Mouse (Mus musculus): ENCODE data around the gene Nap1l1. TPM values are rescaled to one million over a fixed set of nuclear protein-coding genes. Genes with fewer than 3 reads are reported as not detected.
"Not testable (repeated sequence)": the region's sequence is repeated elsewhere in the genome, so short reads cannot be mapped to it uniquely, and the experiment has no call there.

Gene Nap1l1
- polyA plus RNA-seq, 1 experiment from 2014 or later: 162 TPM

- Histone ChIP-seq H3K36me3 (peaks cover 25% of the 10 kb centered on the region), H3K4me2 (no peak overlapping the region), H3K9ac (replicated peaks) (no peak overlapping the region), H3K9me3 (replicated peaks) (no peaks in the 10 kb centered on the region), H3K4me1 (peaks cover 10% of the 10 kb centered on the region; the same call in 1 of the 2 replicates), H3K27me3 (replicated peaks) (no peaks in the 10 kb centered on the region), H3K27ac (replicated peaks) (no peak overlapping the region), H3K4me3 (replicated peaks) (no peak overlapping the region)
- 88% methylated on average over 5 of the region's 5 CpGs for WGBS
- no peak for ATAC-seq (ENCODE audit: low FRiP score)
Observed at GRCm38 (mm10) chr10:111484079-111484478, 11.1 kb downstream of the Nap1l1 start.

GRCm38 (mm10) chr10:111488793-111489192 is 15.8 kb downstream of the Nap1l1 start:
- no peaks in the 10 kb centered on the region for H3K27me3 ChIP-seq (replicated peaks)
- no peak overlapping the region for H3K4me3 ChIP-seq (replicated peaks)
- no peaks in the 10 kb centered on the region for H3K9me3 ChIP-seq (replicated peaks)
- no peak overlapping the region for H3K9ac ChIP-seq (replicated peaks)
- H3K27ac ChIP-seq (replicated peaks): no peak overlapping the region
- H3K4me1 ChIP-seq: no peaks in the 10 kb centered on the region
- H3K4me2 ChIP-seq: no peak overlapping the region
- H3K36me3 ChIP-seq: peaks cover 51% of the 10 kb centered on the region
- WGBS: 78% methylated on average over 2 of the region's 2 CpGs
- ATAC-seq (ENCODE audit: low FRiP score): no peak

DNA sequence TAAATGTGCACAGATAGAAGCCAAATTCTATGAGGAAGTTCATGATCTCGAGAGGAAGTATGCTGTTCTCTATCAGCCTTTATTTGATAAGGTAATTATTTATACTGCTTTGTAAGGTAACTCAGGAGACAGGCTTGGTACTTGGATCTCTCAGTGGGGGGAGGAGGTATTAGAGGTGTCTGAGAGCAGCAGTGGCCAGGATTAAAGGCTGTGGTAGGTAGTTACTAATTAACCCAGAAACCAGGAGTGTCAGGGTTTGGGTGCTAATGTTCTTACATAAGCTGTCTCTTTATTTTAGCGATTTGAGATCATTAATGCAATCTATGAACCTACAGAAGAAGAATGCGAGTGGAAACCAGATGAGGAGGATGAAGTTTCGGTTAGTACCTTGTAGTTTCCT is 17.1 kb downstream of the Nap1l1 start:
- H3K9me3 ChIP-seq (replicated peaks); ATAC-seq (ENCODE audit: low FRiP score); H3K4me3 ChIP-seq (replicated peaks); H3K4me2 ChIP-seq; H3K27me3 ChIP-seq (replicated peaks); H3K27ac ChIP-seq (replicated peaks); H3K4me1 ChIP-seq; H3K9ac ChIP-seq (replicated peaks): not testable (repeated sequence)
- 91% methylated on average over 4 of the region's 4 CpGs for WGBS
- H3K36me3 ChIP-seq: peaks cover 52% of the 10 kb centered on the region

- Histone ChIP-seq H3K9me3 (replicated peaks) (no peaks in the 10 kb centered on the region), H3K27ac (replicated peaks) (no peak overlapping the region), H3K9ac (replicated peaks) (no peak overlapping the region), H3K4me3 (replicated peaks) (no peak overlapping the region), H3K4me1 (no peaks in the 10 kb centered on the region), H3K36me3 (peaks cover 48% of the 10 kb centered on the region), H3K4me2 (no peak overlapping the region), H3K27me3 (replicated peaks) (no peaks in the 10 kb centered on the region)
- ATAC-seq (ENCODE audit: low FRiP score): no peak
- 96% methylated on average over 7 of the region's 7 CpGs for WGBS
Observed at GRCm38 (mm10) chr10:111495888-111496287, 22.9 kb downstream of the Nap1l1 start.

DNA sequence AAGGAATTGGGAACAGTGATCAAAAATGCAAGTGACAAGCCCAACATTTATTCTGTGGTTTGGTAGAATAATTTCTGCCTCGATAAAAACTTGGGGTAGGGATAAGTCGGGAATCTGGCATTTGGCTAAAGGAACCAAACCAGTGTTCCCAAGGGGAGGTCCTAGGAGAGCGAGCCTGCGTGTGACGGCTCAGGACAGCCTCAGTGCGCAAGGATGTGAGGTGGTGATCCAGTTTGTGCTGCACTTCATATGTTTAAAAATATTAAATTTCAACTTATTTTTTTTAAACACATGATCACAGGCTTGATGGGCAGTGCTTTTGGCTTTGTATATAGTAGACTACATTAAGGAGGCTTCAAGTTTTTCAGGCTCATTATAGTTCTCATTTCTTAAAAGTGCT is 26.9 kb downstream of the Nap1l1 start:
- H3K9me3 ChIP-seq (replicated peaks): no peaks in the 10 kb centered on the region
- no peak overlapping the region for H3K27ac ChIP-seq (replicated peaks)
- no peak overlapping the region for H3K4me2 ChIP-seq
- 73% methylated on average over 6 of the region's 6 CpGs for WGBS
- H3K9ac ChIP-seq (replicated peaks): no peak overlapping the region
- H3K4me3 ChIP-seq (replicated peaks): no peak overlapping the region
- H3K27me3 ChIP-seq (replicated peaks): no peaks in the 10 kb centered on the region
- peaks cover 23% of the 10 kb centered on the region for H3K36me3 ChIP-seq
- peaks cover 12% of the 10 kb centered on the region for H3K4me1 ChIP-seq
- ATAC-seq (ENCODE audit: low FRiP score): no peak

DNA sequence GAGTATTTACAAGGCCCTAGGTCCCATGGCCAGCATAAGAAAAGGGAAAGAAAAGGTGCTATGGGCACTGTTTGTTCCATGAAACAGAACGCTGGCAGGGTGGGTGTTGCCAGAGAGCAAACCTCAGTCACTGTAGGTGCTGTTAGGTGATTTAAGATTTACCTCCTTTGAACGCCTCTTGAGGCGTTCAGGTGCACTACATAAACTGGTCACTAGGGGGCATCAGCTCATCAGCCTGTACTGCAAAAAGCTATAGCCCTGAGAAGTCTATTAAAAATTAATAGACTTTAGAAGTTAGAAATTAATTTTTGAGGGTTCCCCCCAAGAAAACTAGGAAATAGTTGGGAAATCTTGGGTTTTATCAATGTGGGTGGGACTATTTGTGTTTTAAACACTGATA is 30.0 kb downstream of the Nap1l1 start:
- Histone ChIP-seq H3K9me3 (replicated peaks) (no peaks in the 10 kb centered on the region), H3K4me1 (peaks cover 25% of the 10 kb centered on the region), H3K9ac (replicated peaks) (no peak overlapping the region), H3K4me3 (replicated peaks) (no peak overlapping the region), H3K36me3 (peaks cover 6% of the 10 kb centered on the region), H3K27me3 (replicated peaks) (no peaks in the 10 kb centered on the region), H3K4me2 (no peak overlapping the region), H3K27ac (replicated peaks) (no peak overlapping the region)
- no peak for ATAC-seq (ENCODE audit: low FRiP score)
- WGBS: 1% methylated on average over 3 of the region's 3 CpGs

GRCm38 (mm10) chr10:111503716-111504115 is 30.7 kb downstream of the Nap1l1 start:
- H3K27ac ChIP-seq (replicated peaks): no peak overlapping the region
- H3K4me1 ChIP-seq: peaks cover 30% of the 10 kb centered on the region
- WGBS: 40% methylated on average over 10 of the region's 10 CpGs
- H3K4me3 ChIP-seq (replicated peaks): no peak overlapping the region
- no peak for ATAC-seq (ENCODE audit: low FRiP score)
- H3K27me3 ChIP-seq (replicated peaks): no peaks in the 10 kb centered on the region
- H3K9me3 ChIP-seq (replicated peaks): no peaks in the 10 kb centered on the region
- H3K36me3 ChIP-seq: no peaks in the 10 kb centered on the region
- H3K4me2 ChIP-seq: no peak overlapping the region
- no peak overlapping the region for H3K9ac ChIP-seq (replicated peaks)

DNA sequence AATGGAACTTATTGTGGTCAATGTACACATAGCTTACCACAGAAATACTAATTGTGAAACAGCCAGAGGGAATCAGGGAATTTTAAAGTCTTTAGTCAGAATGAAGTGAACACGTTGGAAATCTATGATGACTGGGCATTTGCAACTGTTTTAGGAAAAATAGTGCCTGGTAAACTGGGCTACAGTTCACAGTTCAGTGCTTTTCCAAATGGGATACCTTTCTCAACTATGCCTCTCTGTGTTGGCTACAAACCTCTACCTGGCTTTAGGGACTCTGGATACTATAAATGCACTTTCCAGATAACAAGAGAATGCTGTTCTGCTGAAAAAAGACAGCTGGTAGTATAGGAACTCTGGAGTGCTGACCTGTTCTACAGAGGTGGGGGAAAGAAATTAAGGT is 31.6 kb downstream of the Nap1l1 start:
- no peak overlapping the region for H3K4me2 ChIP-seq
- no peaks in the 10 kb centered on the region for H3K27me3 ChIP-seq (replicated peaks)
- no peaks in the 10 kb centered on the region for H3K9me3 ChIP-seq (replicated peaks)
- WGBS: 69% methylated on average over 1 of the region's 1 CpGs
- no peak overlapping the region for H3K9ac ChIP-seq (replicated peaks)
- no peaks in the 10 kb centered on the region for H3K36me3 ChIP-seq
- ATAC-seq (ENCODE audit: low FRiP score): no peak
- peaks cover 38% of the 10 kb centered on the region for H3K4me1 ChIP-seq
- H3K27ac ChIP-seq (replicated peaks): no peak overlapping the region
- no peak overlapping the region for H3K4me3 ChIP-seq (replicated peaks)

DNA sequence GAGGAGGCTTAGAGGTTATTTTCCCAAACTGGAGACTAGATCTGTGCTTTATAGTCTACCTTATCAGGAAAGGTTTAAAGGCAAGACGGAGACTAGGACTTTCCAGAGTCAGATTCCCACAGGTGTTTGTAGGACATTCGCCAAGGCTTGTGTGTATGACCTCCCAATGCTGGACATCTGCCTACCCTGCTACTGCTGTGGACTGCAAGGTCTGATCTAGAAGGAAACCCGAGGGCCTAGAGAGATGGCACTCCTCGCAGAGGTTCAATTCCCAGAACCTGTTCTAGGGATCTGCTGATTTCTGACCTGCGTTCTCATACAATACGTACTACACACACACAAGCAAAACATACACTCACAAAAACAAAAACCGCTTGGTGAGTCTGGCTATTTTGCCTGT is 32.4 kb downstream of the Nap1l1 start:
- peak overlapping the region; percentile 79; the same call in 1 of the 2 replicates for H3K27ac ChIP-seq (replicated peaks)
- H3K36me3 ChIP-seq: no peaks in the 10 kb centered on the region
- no peaks in the 10 kb centered on the region for H3K9me3 ChIP-seq (replicated peaks)
- peak overlapping the region; percentile 93 for H3K4me2 ChIP-seq
- no peak for ATAC-seq (ENCODE audit: low FRiP score)
- no peaks in the 10 kb centered on the region for H3K27me3 ChIP-seq (replicated peaks)
- peak overlapping the region; percentile 83 for H3K4me3 ChIP-seq (replicated peaks)
- WGBS: 52% methylated on average over 7 of the region's 7 CpGs
- H3K4me1 ChIP-seq: peaks cover 43% of the 10 kb centered on the region
- H3K9ac ChIP-seq (replicated peaks): no peak overlapping the region

DNA sequence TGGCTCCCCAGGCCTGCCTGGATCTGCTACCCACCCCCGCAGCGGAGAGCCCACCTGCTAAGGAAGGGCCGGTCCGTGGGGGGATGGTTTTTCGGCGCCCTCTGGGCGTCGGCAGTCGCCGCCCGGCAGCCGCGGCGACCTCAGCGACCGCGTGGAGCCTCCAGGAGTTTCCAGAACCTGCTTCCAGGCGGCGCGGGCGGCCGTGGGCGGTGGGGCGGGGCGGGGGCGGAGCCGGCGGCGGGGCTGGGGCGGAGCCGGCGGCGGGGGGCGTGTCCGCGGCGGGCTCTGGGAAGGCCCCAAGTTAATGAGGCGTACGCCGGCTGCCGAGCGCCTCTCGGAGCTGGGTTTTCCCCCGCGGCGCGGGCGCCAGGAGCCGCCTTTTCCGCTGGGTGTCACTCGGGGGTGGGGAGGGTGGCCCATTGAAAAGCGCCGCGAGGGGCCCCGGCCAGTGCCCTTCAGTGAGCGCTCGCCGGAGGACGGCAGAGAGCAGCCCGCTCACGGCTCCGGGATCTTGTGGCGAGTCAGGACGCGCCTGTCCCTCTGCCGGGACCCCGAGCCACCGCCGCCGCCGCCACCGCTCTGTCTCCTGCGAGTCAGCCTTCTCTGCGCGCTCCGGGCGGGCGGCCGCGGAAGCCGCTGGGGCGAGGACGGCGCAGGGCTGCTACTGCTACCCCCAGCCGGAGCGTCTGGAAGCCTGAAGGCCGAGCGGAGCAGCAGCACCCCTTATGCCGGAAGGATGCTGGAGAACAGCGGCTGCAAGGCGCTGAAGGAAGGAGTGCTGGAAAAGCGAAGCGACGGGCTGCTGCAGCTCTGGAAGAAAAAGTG is 33.3 kb downstream of the Nap1l1 start, which contains the start of gene Phlda1:
Gene Phlda1 (plus strand): TSS at position 186 of the 825 bp plus-strand sequence.
- Histone ChIP-seq H3K4me2 (peak within 1 kb of the TSS; percentile 93), H3K27ac (replicated peaks) (peak within 1 kb of the TSS; percentile 95), H3K4me3 (replicated peaks) (peak within 1 kb of the TSS; percentile 83), H3K4me1 (peaks cover 47% of the 10 kb centered on the region), H3K9ac (replicated peaks) (peak within 1 kb of the TSS; percentile 90), H3K36me3 (no peaks in the 10 kb centered on the region), H3K27me3 (replicated peaks) (no peaks in the 10 kb centered on the region), H3K9me3 (replicated peaks) (no peaks in the 10 kb centered on the region)
- ATAC-seq (ENCODE audit: low FRiP score): peak; percentile 90
- under 1% methylated on average over 91 of the region's 94 CpGs for WGBS

DNA sequence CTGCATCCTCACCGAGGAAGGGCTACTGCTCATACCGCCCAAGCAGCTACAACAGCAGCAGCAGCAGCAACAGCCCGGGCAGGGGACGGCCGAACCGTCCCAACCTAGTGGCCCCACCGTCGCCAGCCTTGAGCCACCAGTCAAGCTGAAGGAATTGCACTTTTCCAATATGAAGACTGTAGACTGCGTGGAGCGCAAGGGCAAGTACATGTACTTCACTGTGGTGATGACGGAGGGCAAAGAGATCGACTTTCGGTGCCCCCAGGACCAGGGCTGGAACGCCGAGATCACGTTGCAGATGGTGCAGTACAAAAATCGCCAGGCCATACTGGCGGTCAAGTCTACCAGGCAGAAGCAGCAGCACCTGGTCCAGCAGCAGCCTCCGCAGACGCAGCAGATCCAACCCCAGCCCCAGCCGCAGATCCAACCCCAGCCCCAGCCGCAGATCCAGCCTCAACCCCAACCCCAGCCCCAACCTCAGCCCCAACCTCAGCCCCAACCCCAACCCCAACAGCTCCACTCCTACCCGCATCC is 34.0 kb downstream of the Nap1l1 start:
- Histone ChIP-seq H3K27me3 (replicated peaks) (no peaks in the 10 kb centered on the region), H3K36me3 (no peaks in the 10 kb centered on the region), H3K4me1 (peaks cover 47% of the 10 kb centered on the region), H3K9ac (replicated peaks) (peak overlapping the region; percentile 90), H3K9me3 (replicated peaks) (no peaks in the 10 kb centered on the region), H3K27ac (replicated peaks) (peak overlapping the region; percentile 95), H3K4me2 (peak overlapping the region; percentile 93), H3K4me3 (replicated peaks) (peak overlapping the region; percentile 83)
- WGBS: under 1% methylated on average over 23 of the region's 23 CpGs
- ATAC-seq (ENCODE audit: low FRiP score): peak; percentile 29
